Mouse (Mus musculus) left cerebral cortex, adult 2 months (tissue): ENCODE data around the gene Chadl. TPM values are rescaled to one million over a fixed set of nuclear protein-coding genes. Genes with fewer than 3 reads are reported as not detected.

Source experiments
- DNase-seq, 2 experiments: peaks; one replicate each; pipeline ENCODE4 v3.0.0; 2021 to 2022; ENCODE audit warnings: low spot score in 2 of 2, mixed read lengths in 1 of 2; ENCODE audit errors: extremely low spot score in 1 of 2
- H3K27ac ChIP-seq: fragments of 200-600 bp; 2 replicates; pipeline ENCODE4 v1.8.1; 2022
- H3K4me3 ChIP-seq: fragments of 200-600 bp; 2 replicates; pipeline ENCODE4 v1.8.1; 2022
- CTCF ChIP-seq: fragments of 200-600 bp; IDR thresholded peaks from 2 replicates; pipeline ENCODE4 v1.8.1; 2022; ENCODE audit warnings: antibody characterized with exemption, mild to moderate bottlenecking, moderate library complexity
- intact Hi-C: fragments of 180-260 bp; cut with DNase I; formaldehyde crosslinking; loops from one replicate; pipeline ENCODE4 v1.15.1; 2025
- total RNA-seq, 2 experiments: library from RNA; stranded (reverse); gene quantifications; 2 replicates each; pipeline ENCODE4 v1.2.3; 2021

The Chadl gene
- total RNA-seq, 2 experiments from 2014 or later: 12.2 to 13.8 TPM

GRCm38 (mm10) chr15:81661701-81662100 lies 35.4 kb downstream of the Chadl start:
- no peak overlapping the region for H3K27ac ChIP-seq
- no peak for DNase-seq
- H3K4me3 ChIP-seq: no peak overlapping the region
- intact Hi-C loops: no loop called here
- TF ChIP-seq CTCF: no peak

GRCm38 (mm10) chr15:81650636-81651035 lies 46.5 kb downstream of the Chadl start:
- intact Hi-C loops: no loop called here
- Histone ChIP-seq H3K4me3 (no peak overlapping the region), H3K27ac (no peak overlapping the region)
- no peak for DNase-seq
- no peak for TF ChIP-seq CTCF

- no peak for TF ChIP-seq CTCF
- intact Hi-C loops: loop anchor here (5.0 kb wide), 2 partner anchors 37 to 282 kb away; no protein-coding TSS in a partner anchor
- DNase-seq: no peak
- H3K4me3 ChIP-seq: no peak overlapping the region
- H3K27ac ChIP-seq: no peak overlapping the region
Observed at GRCm38 (mm10) chr15:81649516-81650455, 47.3 kb downstream of the Chadl start.

Other genes starting within 250 kb of the Chadl start
- 100 to 1,000 TPM; 126 to 153 TPM for gene Rbx1, start 231.0 kb downstream of the Chadl start, total RNA-seq
- 10 to 100 TPM; 76.0 to 77.3 TPM for gene Ep300, start 111.9 kb downstream of the Chadl start, total RNA-seq
- 10 to 100 TPM; 35.0 to 38.8 TPM for gene L3mbtl2, start 33.4 kb downstream of the Chadl start, total RNA-seq
- gene Zc3h7b, start 47.8 kb upstream of the Chadl start, total RNA-seq: 100 to 1,000 TPM; 160 to 179 TPM
- 100 to 1,000 TPM; 214 to 229 TPM for gene Rangap1, start 48.2 kb upstream of the Chadl start, total RNA-seq
- gene Tef, start 105.1 kb upstream of the Chadl start, total RNA-seq: 100 to 1,000 TPM; 220 to 228 TPM
- gene Tob2, start 161.5 kb upstream of the Chadl start, total RNA-seq: 10 to 100 TPM; 34.8 to 41.4 TPM
- 10 to 100 TPM; 31.1 to 32.8 TPM for gene Phf5a, start 174.6 kb upstream of the Chadl start, total RNA-seq
- gene Aco2, start 175.0 kb upstream of the Chadl start, total RNA-seq: 100 to 1,000 TPM; 420 to 427 TPM
- gene Polr3h, start 229.0 kb upstream of the Chadl start, total RNA-seq: 10 to 100 TPM; 50.1 to 56.8 TPM
- gene Csdc2, start 239.5 kb upstream of the Chadl start, total RNA-seq: 10 to 100 TPM; 91.2 to 97.6 TPM